Mouse (Mus musculus) spleen, adult 2 months (tissue): ENCODE results near the gene Irf4.

Experiments
- CTCF ChIP-seq: fragments of 200-500 bp; IDR thresholded peaks from 2 replicates; pipeline ENCODE4 v1.5.1; 2011; ENCODE audit warnings: mild to moderate bottlenecking, inconsistent platforms; ENCODE audit not compliant: insufficient read depth, insufficient read length, insufficient replicate concordance; ENCODE audit errors: extremely low read depth
- POLR2A ChIP-seq: fragments of 200-500 bp; IDR thresholded peaks from 2 replicates; pipeline ENCODE4 v1.6.1; 2011; ENCODE audit warnings: low read depth, low read length, inconsistent platforms

DNA sequence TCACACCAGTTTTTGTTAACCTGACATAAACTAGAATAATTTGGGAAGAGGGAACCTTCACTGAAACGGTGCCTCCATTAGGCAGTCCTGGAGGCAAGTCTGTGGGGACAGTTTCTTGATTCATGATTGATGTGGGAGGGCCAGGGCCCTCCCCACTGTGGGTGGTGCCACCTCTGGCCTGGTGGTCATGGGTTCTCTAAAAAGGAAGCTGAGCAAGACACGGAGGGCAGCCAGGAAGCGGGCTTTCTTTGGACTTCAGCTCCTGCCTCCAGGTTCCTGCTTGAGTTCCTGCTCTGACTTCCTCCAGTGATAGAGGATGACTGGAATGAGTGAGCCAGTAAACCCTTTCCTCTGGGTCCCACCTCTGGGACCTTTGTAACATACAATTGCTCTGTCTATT lies 39.4 kb downstream of the Irf4 start:
- TF ChIP-seq CTCF (no peak), POLR2A (no peak)
